Mouse (Mus musculus): ENCODE results near the gene Hist1h3d. TPM values are rescaled to one million over a fixed set of nuclear protein-coding genes. Genes with fewer than 3 reads are reported as not detected.
A peak's percentile ranks its signal among the peaks of the same experiment; 100 is the strongest.
"Not testable (repeated sequence)": the region's sequence is repeated elsewhere in the genome, so short reads cannot be mapped to it uniquely, and the experiment has no call there.

Gene Hist1h3d
- polyA plus RNA-seq (2015; fragmentation: Nextera tagmentation; extraction: Ambion mirVana): 6.5 and 7.5 TPM in 2 replicates

DNA sequence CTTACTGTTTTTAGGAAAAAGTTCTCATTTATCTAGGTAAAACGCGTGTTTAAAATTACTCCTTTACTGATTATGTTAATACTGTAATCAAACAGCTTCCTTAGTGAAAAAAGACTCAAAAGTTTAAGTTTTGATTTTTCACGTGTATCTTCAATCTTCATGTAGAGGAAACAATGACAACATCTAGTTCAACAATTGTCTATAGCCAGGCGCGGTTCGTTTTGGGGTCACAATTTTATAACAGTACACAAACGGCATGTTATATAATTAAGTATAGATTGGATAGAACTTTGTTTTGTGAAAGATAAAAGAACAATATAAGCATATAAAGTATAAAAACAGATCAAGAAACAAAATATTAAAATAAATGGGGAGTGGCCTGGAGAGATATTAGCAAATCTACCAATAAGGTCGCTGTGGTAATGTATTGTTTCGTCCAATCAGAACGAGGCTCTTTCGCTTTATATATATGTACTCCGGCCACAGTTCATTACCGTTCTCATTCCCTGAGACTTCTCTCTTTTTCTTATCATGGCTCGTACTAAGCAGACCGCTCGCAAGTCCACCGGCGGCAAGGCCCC is at the start of gene Hist1h3d:
Gene Hist1h3d, plus strand, starts transcription at position 493 of the 581 bp plus-strand sequence.
- Histone ChIP-seq H3K4me2 (peak within 1 kb of the TSS; percentile 68), H3K27me3 (no peaks in the 10 kb centered on the region), H3K4me3 (replicated peaks) (peak within 1 kb of the TSS; percentile 51), H3K27ac (peak within 1 kb of the TSS; percentile 93), H3K9me3 (replicated peaks) (no peaks in the 10 kb centered on the region), H3K4me1 (peaks cover 19% of the 10 kb centered on the region), H3K36me3 (no peaks in the 10 kb centered on the region), H3K9ac (peak within 1 kb of the TSS; percentile 67)
- peak; percentile 55 for ATAC-seq (replicated peaks; ENCODE audit: low FRiP score)
- under 1% methylated on average over 18 of the region's 18 CpGs for WGBS

DNA sequence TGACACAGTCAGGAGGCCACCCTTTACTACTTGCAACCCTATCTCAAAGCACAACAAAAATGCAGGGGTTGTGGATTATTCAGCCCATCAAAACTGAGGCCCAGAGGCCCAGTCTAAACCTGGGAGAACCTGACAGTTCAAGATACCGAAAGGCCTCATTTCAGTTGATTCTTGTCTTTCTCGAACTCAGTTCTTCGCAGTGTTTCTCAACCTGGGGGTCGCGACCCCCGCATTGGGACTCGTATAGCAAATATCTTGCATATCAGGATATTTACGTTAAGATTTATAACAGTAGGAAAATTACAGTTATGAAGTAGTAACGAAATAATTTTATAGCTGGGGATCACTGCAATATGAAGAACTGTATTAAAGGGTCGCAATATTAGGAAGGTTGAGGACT is 49.7 kb upstream of the Hist1h3d start:
- H3K4me1 ChIP-seq: peaks cover 22% of the 10 kb centered on the region
- no peaks in the 10 kb centered on the region for H3K27me3 ChIP-seq
- WGBS: under 1% methylated on average over 10 of the region's 10 CpGs
- peak overlapping the region; percentile 45 for H3K4me3 ChIP-seq (replicated peaks)
- no peaks in the 10 kb centered on the region for H3K36me3 ChIP-seq
- no peak overlapping the region for H3K27ac ChIP-seq
- peak overlapping the region; percentile 61 for H3K4me2 ChIP-seq
- H3K9me3 ChIP-seq (replicated peaks): no peaks in the 10 kb centered on the region
- peak overlapping the region; percentile 18; the same call in 1 of the 2 replicates for H3K9ac ChIP-seq
- no peak for ATAC-seq (replicated peaks; ENCODE audit: low FRiP score)

DNA sequence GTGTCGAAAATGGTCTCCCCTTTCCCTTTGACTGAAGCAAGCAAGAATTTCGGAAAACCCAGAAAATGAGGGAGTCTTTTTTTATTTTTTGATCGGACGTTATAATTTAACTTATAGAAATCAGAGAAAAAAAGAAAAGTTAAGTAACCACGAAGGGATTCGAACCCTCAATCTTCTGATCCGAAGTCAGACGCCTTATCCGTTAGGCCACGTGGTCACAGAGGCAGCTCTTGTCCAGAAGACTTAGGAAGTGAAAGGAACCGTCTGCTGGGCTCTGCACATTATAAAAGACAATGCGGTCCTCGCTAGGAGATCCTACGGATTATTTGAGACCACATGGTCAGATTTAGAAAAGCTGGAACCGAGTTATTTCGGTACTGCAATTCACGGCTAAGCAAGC is 49.3 kb upstream of the Hist1h3d start:
- no peaks in the 10 kb centered on the region for H3K9me3 ChIP-seq (replicated peaks)
- H3K4me3 ChIP-seq (replicated peaks): peak overlapping the region; percentile 45
- peak overlapping the region; percentile 61 for H3K4me2 ChIP-seq
- under 1% methylated on average over 17 of the region's 17 CpGs for WGBS
- H3K36me3 ChIP-seq: no peaks in the 10 kb centered on the region
- ATAC-seq (replicated peaks; ENCODE audit: low FRiP score): peak; percentile 30; the same call in 1 of the 2 replicates
- H3K4me1 ChIP-seq: peaks cover 22% of the 10 kb centered on the region
- no peaks in the 10 kb centered on the region for H3K27me3 ChIP-seq
- H3K27ac ChIP-seq: peak overlapping the region; percentile 66
- peak overlapping the region; percentile 18; the same call in 1 of the 2 replicates for H3K9ac ChIP-seq

DNA sequence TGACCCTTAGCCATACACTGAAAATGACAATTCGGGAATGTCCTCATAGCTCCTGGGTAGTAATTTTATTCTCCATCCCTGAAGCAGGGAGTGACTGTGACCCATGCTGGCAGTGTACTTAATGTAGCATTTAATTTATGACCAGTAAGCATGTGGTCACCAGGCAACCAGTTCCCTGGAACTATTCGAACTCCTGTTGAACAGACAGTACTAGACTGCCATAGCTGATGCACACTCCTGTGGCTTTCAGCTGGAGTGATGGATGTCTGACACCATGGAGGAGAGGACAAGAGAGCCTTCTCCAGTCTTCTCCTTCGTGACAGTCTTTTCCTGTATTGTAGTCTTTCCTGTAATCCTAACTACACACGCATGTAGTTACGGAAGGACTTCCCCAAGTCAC is 46.6 kb upstream of the Hist1h3d start:
- peak overlapping the region; percentile 58 for H3K4me2 ChIP-seq
- H3K27ac ChIP-seq: peak overlapping the region; percentile 49; the same call in 1 of the 2 replicates
- H3K27me3 ChIP-seq: no peaks in the 10 kb centered on the region
- no peak overlapping the region for H3K9ac ChIP-seq
- 37% methylated on average over 5 of the region's 5 CpGs for WGBS
- H3K4me1 ChIP-seq: peaks cover 35% of the 10 kb centered on the region
- H3K36me3 ChIP-seq: no peaks in the 10 kb centered on the region
- no peaks in the 10 kb centered on the region for H3K9me3 ChIP-seq (replicated peaks)
- no peak overlapping the region for H3K4me3 ChIP-seq (replicated peaks)
- peak; percentile 24 for ATAC-seq (replicated peaks; ENCODE audit: low FRiP score)

DNA sequence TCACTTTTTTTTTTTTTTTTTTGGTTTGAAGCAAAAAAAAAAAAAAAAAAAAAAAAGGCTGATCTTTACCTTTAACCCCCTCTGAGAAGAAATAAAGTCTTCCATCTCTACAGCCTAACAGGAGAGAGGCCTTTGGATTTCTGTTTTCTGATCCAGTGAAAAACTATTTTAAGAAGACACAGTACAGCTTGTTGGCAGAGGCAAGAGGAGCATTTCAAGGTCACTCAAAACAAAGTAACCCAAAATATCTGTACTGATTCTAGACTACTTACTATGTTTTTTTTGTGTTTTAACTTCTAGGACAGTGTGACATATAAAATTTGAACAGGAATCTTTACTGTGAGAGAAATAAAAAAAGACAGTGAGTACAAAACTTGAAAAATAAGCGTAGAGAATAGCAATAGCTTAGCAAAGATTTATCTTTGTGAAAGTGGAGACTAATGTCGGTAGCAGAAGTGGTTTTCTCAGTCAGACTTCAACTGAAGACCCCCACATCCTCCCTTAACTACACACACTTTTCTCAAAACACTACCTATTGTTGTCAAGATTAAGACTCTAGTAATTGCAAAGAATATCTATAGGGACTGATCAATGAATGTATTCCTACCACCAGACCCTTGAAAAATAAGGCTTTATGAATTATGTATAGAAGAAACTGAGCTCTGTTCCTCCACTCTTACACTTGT is 45.9 kb upstream of the Hist1h3d start:
- no peaks in the 10 kb centered on the region for H3K9me3 ChIP-seq (replicated peaks)
- peaks cover 36% of the 10 kb centered on the region for H3K4me1 ChIP-seq
- H3K27me3 ChIP-seq: no peaks in the 10 kb centered on the region
- peak overlapping the region; percentile 58 for H3K4me2 ChIP-seq
- ATAC-seq (replicated peaks; ENCODE audit: low FRiP score): no peak
- no peaks in the 10 kb centered on the region for H3K36me3 ChIP-seq
- H3K27ac ChIP-seq: peak overlapping the region; percentile 98
- peak overlapping the region; percentile 56 for H3K4me3 ChIP-seq (replicated peaks)
- 15% methylated on average over 2 of the region's 2 CpGs for WGBS
- H3K9ac ChIP-seq: peak overlapping the region; percentile 66

DNA sequence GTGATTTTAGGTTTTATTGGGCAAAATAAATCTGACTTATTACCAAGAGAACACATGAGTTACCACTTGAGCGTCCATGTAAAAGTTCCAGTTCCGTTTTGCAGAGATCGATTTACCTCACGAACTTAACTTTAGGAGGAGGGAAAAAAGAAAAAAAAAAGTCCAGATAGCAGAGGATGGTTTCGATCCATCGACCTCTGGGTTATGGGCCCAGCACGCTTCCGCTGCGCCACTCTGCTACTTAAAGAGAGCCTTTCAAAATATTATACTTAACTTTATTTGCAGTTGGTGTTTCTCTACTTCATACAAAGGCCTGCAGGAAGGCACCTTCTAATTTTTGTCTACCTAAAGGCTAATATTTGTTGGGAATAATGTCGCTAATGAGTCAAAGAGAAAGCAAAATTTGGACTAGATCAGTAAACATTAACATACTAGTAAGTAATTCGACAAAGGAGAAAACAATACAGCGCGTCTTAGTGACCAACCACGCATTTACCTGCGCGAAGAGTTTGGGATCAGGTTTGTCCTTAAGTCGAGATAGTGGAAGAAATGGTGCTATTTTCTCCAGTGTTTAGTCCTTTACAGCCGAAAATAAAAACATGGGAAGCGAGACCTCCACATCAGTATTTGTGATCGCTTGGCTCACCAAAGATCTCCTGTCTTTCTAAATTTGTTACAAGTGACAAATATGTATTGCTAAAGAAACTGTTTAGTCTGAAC is 45.2 kb upstream of the Hist1h3d start:
- Histone ChIP-seq H3K4me2 (peak overlapping the region; percentile 58), H3K27ac (peak overlapping the region; percentile 98), H3K9ac (peak overlapping the region; percentile 66), H3K4me1 (peaks cover 35% of the 10 kb centered on the region), H3K4me3 (replicated peaks) (peak overlapping the region; percentile 56), H3K27me3 (no peaks in the 10 kb centered on the region), H3K36me3 (no peaks in the 10 kb centered on the region), H3K9me3 (replicated peaks) (no peaks in the 10 kb centered on the region)
- no peak for ATAC-seq (replicated peaks; ENCODE audit: low FRiP score)
- WGBS: under 1% methylated on average over 20 of the region's 20 CpGs

DNA sequence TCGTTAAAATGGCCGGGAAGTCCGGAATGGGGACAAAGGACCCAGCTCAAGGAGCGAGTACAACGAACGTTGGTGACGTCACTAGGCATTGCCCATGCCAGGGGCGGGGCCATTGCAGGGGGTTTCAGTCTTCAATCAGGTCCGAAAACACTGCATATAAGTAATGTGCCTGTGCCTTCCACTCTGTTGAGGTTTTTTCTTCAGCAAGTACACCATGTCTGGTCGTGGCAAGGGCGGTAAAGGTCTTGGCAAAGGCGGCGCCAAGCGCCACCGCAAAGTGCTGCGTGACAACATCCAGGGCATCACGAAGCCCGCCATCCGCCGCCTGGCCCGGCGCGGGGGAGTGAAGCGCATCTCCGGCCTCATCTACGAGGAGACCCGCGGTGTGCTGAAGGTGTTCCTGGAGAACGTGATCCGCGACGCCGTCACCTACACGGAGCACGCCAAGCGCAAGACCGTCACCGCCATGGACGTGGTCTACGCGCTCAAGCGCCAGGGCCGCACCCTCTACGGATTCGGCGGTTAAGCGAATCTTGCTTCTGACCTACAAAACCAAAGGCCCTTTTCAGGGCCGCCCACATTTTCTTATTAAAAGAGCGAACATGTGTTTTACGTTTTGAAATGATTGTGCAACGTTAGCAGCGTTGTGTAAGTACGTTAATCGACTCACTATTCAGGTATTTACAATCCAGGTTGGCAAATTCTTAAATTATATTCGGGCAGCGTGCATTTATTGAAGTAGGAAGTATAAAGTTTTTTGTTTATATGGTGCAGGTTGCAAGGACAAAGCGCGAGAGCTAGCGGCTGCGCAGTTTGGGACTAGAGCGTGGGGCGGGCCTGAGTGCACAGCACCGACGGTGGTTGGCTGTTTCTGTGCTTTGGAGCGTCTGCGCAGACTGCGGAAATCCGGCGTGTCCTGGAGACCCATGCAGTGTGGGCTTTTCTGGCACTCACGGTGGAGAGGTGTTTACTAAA is 44.4 kb upstream of the Hist1h3d start, which contains the start of gene Hist1h4h:
Gene Hist1h4h, plus strand, starts transcription at position 150 of the 975 bp plus-strand sequence.
- WGBS: under 1% methylated on average over 61 of the region's 70 CpGs
- Histone ChIP-seq H3K36me3 (no peaks in the 10 kb centered on the region), H3K4me2 (peak within 1 kb of the TSS; percentile 58), H3K9me3 (replicated peaks) (no peaks in the 10 kb centered on the region), H3K4me1 (peaks cover 34% of the 10 kb centered on the region), H3K9ac (peak within 1 kb of the TSS; percentile 66), H3K27me3 (no peaks in the 10 kb centered on the region), H3K4me3 (replicated peaks) (peak within 1 kb of the TSS; percentile 56), H3K27ac (peak within 1 kb of the TSS; percentile 98)
- ATAC-seq (replicated peaks; ENCODE audit: low FRiP score): peak; percentile 76

DNA sequence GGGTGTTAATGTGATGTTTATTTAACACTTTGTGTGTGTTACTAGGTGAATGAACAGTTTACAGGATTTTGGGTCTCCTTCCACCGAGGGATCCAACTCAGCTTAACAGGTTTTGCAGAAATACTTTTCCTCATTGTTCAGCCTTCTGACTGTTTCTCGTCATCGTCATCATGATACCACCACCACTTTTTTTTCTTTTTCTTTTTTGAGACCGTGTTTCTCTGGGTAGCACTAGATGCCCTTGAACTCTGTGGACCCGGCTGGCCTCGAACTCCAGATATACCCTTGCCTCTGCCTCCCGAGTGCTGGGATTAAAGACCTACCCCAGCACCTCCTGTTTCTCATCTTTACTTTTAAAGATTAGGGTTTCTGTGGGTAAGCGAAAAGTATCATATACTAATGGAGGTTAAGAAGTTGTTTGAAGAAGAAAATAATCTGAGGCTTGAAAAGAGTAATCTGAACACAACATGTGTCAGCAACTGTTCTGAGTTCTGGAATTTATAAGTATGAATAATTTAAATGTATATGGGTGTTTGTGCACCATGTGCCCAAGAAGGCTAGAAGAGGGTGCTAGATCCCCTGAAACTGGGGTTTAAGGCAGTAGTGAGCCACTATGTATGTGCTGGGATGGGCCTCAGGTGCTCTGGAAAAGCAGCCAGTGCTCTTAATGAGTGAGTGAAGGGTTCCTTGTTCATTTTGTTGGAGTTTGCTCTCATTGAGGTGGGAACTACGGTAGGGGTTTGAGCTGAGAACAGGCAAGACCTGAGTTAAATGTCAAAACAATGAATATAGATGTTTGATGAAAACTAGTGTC is 43.1 kb upstream of the Hist1h3d start:
- Histone ChIP-seq H3K9me3 (replicated peaks) (no peaks in the 10 kb centered on the region), H3K36me3 (no peaks in the 10 kb centered on the region), H3K27me3 (no peaks in the 10 kb centered on the region), H3K4me2 (peak overlapping the region; percentile 58), H3K27ac (peak overlapping the region; percentile 98), H3K4me1 (peaks cover 46% of the 10 kb centered on the region), H3K9ac (peak overlapping the region; percentile 47), H3K4me3 (replicated peaks) (peak overlapping the region; percentile 56)
- no peak for ATAC-seq (replicated peaks; ENCODE audit: low FRiP score)
- WGBS: 24% methylated on average over 9 of the region's 9 CpGs

DNA sequence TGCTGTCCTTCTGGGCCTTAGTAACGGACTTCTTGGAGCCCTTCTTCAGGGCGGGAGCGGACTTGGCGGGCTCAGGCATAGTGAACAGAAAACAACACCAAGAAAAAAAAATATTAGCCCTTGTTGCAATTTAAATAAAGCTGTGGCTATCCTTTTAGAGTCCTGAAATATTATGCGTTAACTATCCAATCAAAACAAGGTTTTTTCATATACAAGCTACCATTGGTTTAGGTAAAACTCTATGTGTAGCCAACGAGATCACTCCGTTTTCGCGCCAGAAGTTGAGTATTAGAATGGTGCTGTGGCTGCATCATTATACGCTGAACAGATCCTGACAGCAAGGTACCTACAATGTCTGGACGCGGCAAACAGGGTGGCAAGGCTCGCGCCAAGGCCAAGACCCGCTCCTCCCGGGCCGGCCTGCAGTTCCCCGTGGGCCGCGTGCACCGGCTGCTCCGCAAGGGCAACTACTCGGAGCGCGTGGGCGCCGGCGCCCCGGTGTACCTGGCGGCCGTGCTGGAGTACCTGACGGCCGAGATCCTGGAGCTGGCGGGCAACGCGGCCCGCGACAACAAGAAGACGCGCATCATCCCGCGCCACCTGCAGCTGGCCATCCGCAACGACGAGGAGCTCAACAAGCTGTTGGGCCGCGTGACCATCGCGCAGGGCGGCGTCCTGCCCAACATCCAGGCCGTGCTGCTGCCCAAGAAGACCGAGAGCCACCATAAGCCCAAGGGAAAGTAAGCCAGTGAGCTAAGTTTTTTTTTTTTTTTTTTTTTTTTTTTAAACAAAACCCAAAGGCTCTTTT is 41.8 kb upstream of the Hist1h3d start, which contains the start of gene Hist1h2af:
Gene Hist1h2af, plus strand, starts transcription at position 347 of the 808 bp plus-strand sequence.
- peak within 1 kb of the TSS; percentile 56 for H3K4me3 ChIP-seq (replicated peaks)
- peak within 1 kb of the TSS; percentile 58 for H3K4me2 ChIP-seq
- WGBS: under 1% methylated on average over 28 of the region's 53 CpGs
- H3K27ac ChIP-seq: peak within 1 kb of the TSS; percentile 98
- not testable (repeated sequence) for H3K27me3 ChIP-seq; H3K9me3 ChIP-seq (replicated peaks); H3K36me3 ChIP-seq
- ATAC-seq (replicated peaks; ENCODE audit: low FRiP score): peak; percentile 63
- peaks cover 45% of the 10 kb centered on the region for H3K4me1 ChIP-seq
- H3K9ac ChIP-seq: peak within 1 kb of the TSS; percentile 47

Data from kidney, embryonic 15.5 days (tissue).